Mouse (Mus musculus) layer of hippocampus, postnatal 36 days (tissue): Measurements from ENCODE around the gene Ndufs4. TPM values are rescaled to one million over a fixed set of nuclear protein-coding genes. Genes with fewer than 3 reads are reported as not detected.
"Not testable (repeated sequence)": the region's sequence is repeated elsewhere in the genome, so short reads cannot be mapped to it uniquely, and the experiment has no call there.

Experiments used
- DNase-seq, 2 experiments: peaks; one replicate each; pipeline ENCODE4 v3.0.0; 2022
- total RNA-seq, 2 experiments: library from RNA; stranded (reverse); gene quantifications; 2 replicates each; pipeline ENCODE4 v1.2.3; 2021

Gene Ndufs4
- total RNA-seq, 2 experiments from 2014 or later = 147 to 150 TPM

- DNase-seq = no peak
Observed at GRCm38 (mm10) chr13:114343001-114343400, 45.1 kb downstream of the Ndufs4 start.

GRCm38 (mm10) chr13:114319835-114320389 is 68.1 kb downstream of the Ndufs4 start:
- no peak for DNase-seq

- no peak for DNase-seq
Observed at GRCm38 (mm10) chr13:114319136-114319535, 68.9 kb downstream of the Ndufs4 start.

DNA sequence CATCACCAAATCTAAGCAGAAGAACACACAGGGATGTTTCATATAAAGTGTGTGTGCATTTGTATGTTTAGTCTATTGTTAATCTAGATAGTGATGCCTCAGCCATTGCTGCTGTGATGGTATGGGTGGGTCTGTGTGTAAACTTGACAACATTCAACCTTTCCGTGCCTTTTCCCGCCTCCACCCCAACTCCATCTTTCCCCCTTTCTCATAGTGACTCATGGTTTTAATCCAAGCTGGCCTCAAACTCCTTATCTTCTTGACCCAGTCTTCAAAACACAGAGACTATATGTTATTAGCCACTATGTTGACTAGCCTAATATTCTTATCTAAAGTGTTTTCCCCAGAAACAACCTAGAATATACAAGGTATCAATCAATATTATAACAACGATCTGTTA is 72.7 kb downstream of the Ndufs4 start:
- DNase-seq = no peak

DNA sequence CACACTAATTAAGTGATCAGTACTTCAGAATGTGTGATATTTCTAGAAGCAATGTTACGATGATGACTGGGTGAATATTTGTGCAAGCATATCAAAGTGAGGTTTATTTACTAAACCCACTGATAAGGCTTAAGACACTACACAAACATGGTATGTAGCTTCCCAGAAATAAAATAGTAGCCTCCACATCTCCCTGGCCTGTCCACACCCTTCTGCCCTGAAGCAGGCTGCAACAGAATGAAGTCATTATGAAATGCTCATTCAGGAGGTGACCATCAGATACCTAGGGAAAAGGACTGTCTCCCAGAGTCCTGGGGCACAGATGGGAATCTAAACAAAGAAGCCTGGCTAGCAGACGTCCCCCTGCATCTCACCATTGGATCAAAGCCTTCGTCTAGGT is 73.1 kb downstream of the Ndufs4 start:
- DNase-seq = no peak

GRCm38 (mm10) chr13:114310591-114310990 is 77.5 kb downstream of the Ndufs4 start:
- DNase-seq = no peak

- no peak for DNase-seq
Observed at GRCm38 (mm10) chr13:114304684-114305083, 83.4 kb downstream of the Ndufs4 start.

GRCm38 (mm10) chr13:114303466-114304175 is 84.4 kb downstream of the Ndufs4 start:
- no peak for DNase-seq

GRCm38 (mm10) chr13:114297761-114298160 is 90.3 kb downstream of the Ndufs4 start:
- DNase-seq = no peak

- no peak for DNase-seq
Observed at GRCm38 (mm10) chr13:114296556-114296955, 91.5 kb downstream of the Ndufs4 start.

GRCm38 (mm10) chr13:114289411-114289810 is 98.6 kb downstream of the Ndufs4 start:
- DNase-seq = no peak

DNA sequence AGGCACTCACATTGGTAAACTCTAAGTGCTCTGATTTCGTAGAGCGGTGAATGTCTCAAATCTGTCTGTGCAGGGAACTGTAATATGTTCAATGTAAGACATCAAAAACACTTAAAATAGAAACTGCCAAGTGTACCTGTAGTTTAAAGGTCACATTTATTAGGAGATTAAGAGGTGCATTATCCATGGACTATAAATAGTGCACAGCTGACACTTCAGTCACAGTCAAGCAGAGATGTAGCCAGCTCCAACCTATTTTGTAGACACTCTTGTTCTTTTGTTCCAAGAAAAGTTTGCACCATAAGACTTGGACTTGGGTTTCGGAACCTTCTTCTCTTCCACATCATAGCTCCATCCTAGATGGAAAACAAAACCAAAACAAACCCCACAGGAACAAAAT is 99.5 kb downstream of the Ndufs4 start:
- DNase-seq = no peak

- not testable (repeated sequence) for DNase-seq
Observed at GRCm38 (mm10) chr13:114278690-114279089, 109.4 kb downstream of the Ndufs4 start.

GRCm38 (mm10) chr13:114277277-114277676 is 110.8 kb downstream of the Ndufs4 start:
- no peak for DNase-seq

DNA sequence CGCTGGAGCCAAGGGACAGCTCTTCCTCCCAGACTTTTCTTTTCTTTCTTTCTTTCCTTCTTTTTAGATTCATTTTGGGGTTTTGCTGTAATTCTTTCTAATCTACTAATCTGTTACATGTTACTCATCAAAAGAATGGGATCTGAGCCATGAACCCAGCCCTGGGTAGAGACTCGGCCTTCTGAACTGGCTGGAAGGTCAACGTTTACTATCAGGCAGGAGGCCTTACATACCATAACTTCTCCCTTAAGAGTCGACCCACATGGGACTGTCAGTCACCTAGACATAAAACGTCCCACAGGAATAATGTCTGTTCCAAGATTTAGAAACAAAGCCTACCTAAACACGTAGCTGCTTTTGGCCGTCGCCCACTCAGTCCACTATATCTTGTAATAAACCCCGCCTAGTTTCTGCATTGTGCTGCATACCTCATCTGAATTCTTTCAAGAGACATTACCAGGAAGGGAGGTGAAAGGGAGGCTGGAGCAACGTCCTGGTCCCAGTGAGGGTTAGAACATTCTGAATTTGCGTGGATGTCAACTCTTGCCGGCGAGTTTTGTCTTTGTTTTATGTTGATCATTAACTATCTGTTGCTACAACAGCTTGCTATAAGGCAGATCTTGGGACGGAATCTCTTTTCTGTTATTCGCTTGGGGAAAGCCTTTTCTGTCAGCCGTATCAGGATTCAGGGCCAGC is 116.5 kb downstream of the Ndufs4 start:
- no peak for DNase-seq

GRCm38 (mm10) chr13:114267741-114268140 is 120.3 kb downstream of the Ndufs4 start:
- DNase-seq = no peak

GRCm38 (mm10) chr13:114260486-114261205 is 127.4 kb downstream of the Ndufs4 start:
- no peak for DNase-seq

DNA sequence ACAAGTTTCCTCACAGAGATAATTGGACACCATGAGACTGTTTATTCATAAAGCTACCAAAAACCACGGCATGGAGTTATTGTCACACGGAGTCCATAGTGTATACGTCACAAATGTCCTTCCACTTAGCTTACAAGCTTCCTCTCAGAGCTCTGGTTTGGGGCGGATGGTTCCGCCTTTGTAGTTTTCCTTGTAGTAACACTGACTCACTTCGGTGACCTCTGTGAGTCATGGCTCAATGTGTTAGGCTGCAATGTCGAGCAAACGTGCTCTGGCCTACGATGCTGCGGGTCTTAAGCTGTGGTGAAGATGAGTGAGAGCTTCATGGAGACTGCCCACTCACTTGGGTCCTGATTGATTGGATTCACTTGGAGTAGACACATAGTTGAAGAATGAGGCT is 133.4 kb downstream of the Ndufs4 start:
- no peak for DNase-seq

Other genes starting within 250 kb of the Ndufs4 start
- 1 to 10 TPM; 5.5 to 5.8 TPM for gene Fst, start 70.7 kb upstream of the Ndufs4 start, total RNA-seq